In genomic region chr16:13196626-13197025, GRCm38 (mm10) we compare ENCODE assay signal across 12 mouse cellular contexts. TPM values are rescaled to one million over a fixed set of nuclear protein-coding genes. Genes with fewer than 3 reads are reported as not detected.
DNase-seq lines count a peak whose midpoint lies in the region; ATAC-seq and TF ChIP-seq lines count a peak whose summit lies in the region.
"Had no signal": no experiment of that assay in that cellular context is flagged by ENCODE, and none has a peak within 500 bp of the region (broad histone marks: within the 10 kb centered on the region; RNA-seq: fewer than 3 reads in every experiment).

No protein-coding gene starts in this region.

- no peaks in the 10 kb centered on the region for H3K27me3 ChIP-seq in forebrain, embryonic 13.5 days
- H3K27me3 ChIP-seq in forebrain, embryonic 11.5 days (ENCODE audit: control insufficient read depth, insufficient read depth, low read length) = no peaks in the 10 kb centered on the region
- H3K27me3 ChIP-seq in hindbrain, embryonic 16.5 days (replicated peaks; ENCODE audit: control insufficient read depth, insufficient read depth, low read length) = no peaks in the 10 kb centered on the region
- H3K27me3 ChIP-seq: liver, embryonic 13.5 days; neural tube, embryonic 13.5 days had no signal

- TF ChIP-seq CTCF in layer of hippocampus, adult 2 months (conservative IDR thresholded peaks at IDR 0.05) = no peak

- H3K4me3 ChIP-seq in forebrain, embryonic 13.5 days = no peak overlapping the region
- no peak overlapping the region for H3K4me3 ChIP-seq in forebrain, embryonic 11.5 days (ENCODE audit: low read depth, low read length)
- H3K4me3 ChIP-seq in layer of hippocampus, adult 2 months = no peak overlapping the region
- H3K4me3 ChIP-seq in hindbrain, embryonic 16.5 days (ENCODE audit: low read length) = no peak overlapping the region
- H3K4me3 ChIP-seq: liver, embryonic 13.5 days; neural tube, embryonic 13.5 days had no signal

- no peak overlapping the region; the same call in 1 of the 2 replicates for H3K27ac ChIP-seq in forebrain, embryonic 13.5 days
- H3K27ac ChIP-seq in forebrain, embryonic 11.5 days (ENCODE audit: low read depth, low read length) = no peak overlapping the region
- peak overlapping the region; percentile 98 for H3K27ac ChIP-seq in layer of hippocampus, adult 2 months
- peak overlapping the region; percentile 52 for H3K27ac ChIP-seq in hindbrain, embryonic 16.5 days (ENCODE audit: low read depth, low read length)
- H3K27ac ChIP-seq: liver, embryonic 13.5 days; neural tube, embryonic 13.5 days had no signal

- DNase-seq in forebrain, embryonic 11.5 days (ENCODE audit: low spot score) = no peak
- DNase-seq in layer of hippocampus, adult 2 months (ENCODE audit: low spot score in 2 of 2) = peak in 1 of 2 experiments; percentile 37
- no peak for DNase-seq in layer of hippocampus, adult 11-12 months (ENCODE audit: low spot score)
- peak; percentile 35 for DNase-seq in right cerebral cortex, postnatal 14 days
- DNase-seq in adrenal gland, adult 2 months = no peak
- no peak for DNase-seq in thymus, postnatal 0 days (ENCODE audit: low spot score)
- DNase-seq: cerebellum, adult 18-20 months; liver, embryonic 13.5 days; thymus, adult 2 months had no signal

- H3K4me2 ChIP-seq in forebrain, embryonic 13.5 days = no peak overlapping the region
- H3K4me2 ChIP-seq in forebrain, embryonic 11.5 days (ENCODE audit: low read depth, low read length, severe bottlenecking) = no peak overlapping the region
- H3K4me2 ChIP-seq in hindbrain, embryonic 16.5 days (ENCODE audit: low read length) = no peak overlapping the region
- H3K4me2 ChIP-seq: liver, embryonic 13.5 days; neural tube, embryonic 13.5 days had no signal

- H3K36me3 ChIP-seq in forebrain, embryonic 13.5 days (ENCODE audit: poor library complexity, severe bottlenecking) = no peaks in the 10 kb centered on the region
- no peaks in the 10 kb centered on the region for H3K36me3 ChIP-seq in forebrain, embryonic 11.5 days (ENCODE audit: control insufficient read depth, insufficient read depth, low read length)
- H3K36me3 ChIP-seq in hindbrain, embryonic 16.5 days (ENCODE audit: control insufficient read depth, insufficient read depth, low read length) = no peaks in the 10 kb centered on the region
- H3K36me3 ChIP-seq: liver, embryonic 13.5 days; neural tube, embryonic 13.5 days had no signal

- 69% methylated on average over 5 of the region's 5 CpGs for WGBS in forebrain, embryonic 13.5 days
- WGBS in forebrain, embryonic 11.5 days = 69% methylated on average over 5 of the region's 5 CpGs
- 40% methylated on average over 5 of the region's 5 CpGs for WGBS in hindbrain, embryonic 16.5 days

- H3K9ac ChIP-seq in forebrain, embryonic 13.5 days = no peak overlapping the region
- H3K9ac ChIP-seq in forebrain, embryonic 11.5 days (ENCODE audit: low read length) = no peak overlapping the region
- peak overlapping the region; percentile 17; the same call in 1 of the 2 replicates for H3K9ac ChIP-seq in hindbrain, embryonic 16.5 days (ENCODE audit: low read depth, low read length)
- H3K9ac ChIP-seq: liver, embryonic 13.5 days; neural tube, embryonic 13.5 days had no signal

- H3K9me3 ChIP-seq in forebrain, embryonic 13.5 days (replicated peaks) = no peaks in the 10 kb centered on the region
- H3K9me3 ChIP-seq in forebrain, embryonic 11.5 days (ENCODE audit: control insufficient read depth, low read length) = no peaks in the 10 kb centered on the region
- H3K9me3 ChIP-seq in hindbrain, embryonic 16.5 days (ENCODE audit: control insufficient read depth, low read length) = no peaks in the 10 kb centered on the region
- H3K9me3 ChIP-seq: liver, embryonic 13.5 days; neural tube, embryonic 13.5 days had no signal

- ATAC-seq in forebrain, embryonic 13.5 days = peak; percentile 50; the same call in 1 of the 2 replicates
- no peak for ATAC-seq in forebrain, embryonic 11.5 days (replicated peaks; ENCODE audit: low FRiP score)
- peak; percentile 21 for ATAC-seq in hindbrain, embryonic 16.5 days

- peaks cover 6% of the 10 kb centered on the region for H3K4me1 ChIP-seq in forebrain, embryonic 13.5 days
- H3K4me1 ChIP-seq in forebrain, embryonic 11.5 days (replicated peaks; ENCODE audit: control insufficient read depth, insufficient read depth, low read length) = no peaks in the 10 kb centered on the region
- peaks cover 15% of the 10 kb centered on the region for H3K4me1 ChIP-seq in hindbrain, embryonic 16.5 days (ENCODE audit: control insufficient read depth, insufficient read depth, low read depth, low read length)

RNA-seq across cellular contexts. Expression of gene Mrtfb, which starts 59.7 kb away (rescaled TPM):
- polyA plus RNA-seq in forebrain, embryonic 13.5 days (2015; fragmentation: Nextera tagmentation; extraction: Ambion mirVana) = 11.6 and 13.7 TPM in 2 replicates
- 21.9 and 22.4 TPM in 2 replicates for polyA plus RNA-seq in forebrain, embryonic 11.5 days (2014; fragmentation: Nextera tagmentation; extraction: Ambion mirVana)
- total RNA-seq in layer of hippocampus, adult 2 months (2021) = 100 to 1,000 TPM; 173 to 185 TPM
- polyA plus RNA-seq in hindbrain, embryonic 16.5 days (2015; fragmentation: Nextera tagmentation; extraction: Ambion mirVana) = 10.5 and 12.2 TPM in 2 replicates
- 10 to 100 TPM; 27.2 to 33.8 TPM for total RNA-seq in adrenal gland, adult 2 months (2021)
- polyA plus RNA-seq in adrenal gland, adult 2 months (2012; rRNA removed) = 6.3 and 9.1 TPM in 2 replicates
- polyA plus RNA-seq in thymus, postnatal 0 days (2015; fragmentation: Nextera tagmentation; extraction: Ambion mirVana) = 12.0 and 14.4 TPM in 2 replicates

Comparison
In these comparisons a context has a peak if more than half of its experiments do, and no peak if none do; other contexts are left out.
1. H3K27ac ChIP-seq: peak in layer of hippocampus, adult 2 months (single experiment) and hindbrain, embryonic 16.5 days (single experiment); none in forebrain, embryonic 13.5 days (single experiment) and forebrain, embryonic 11.5 days (single experiment).